Mouse (Mus musculus): Measurements from ENCODE around the gene Ank3.
"Not testable (repeated sequence)": the region's sequence is repeated elsewhere in the genome, so short reads cannot be mapped to it uniquely, and the experiment has no call there.

Gene Ank3

GRCm38 (mm10) chr10:69398763-69399590, at the start of gene Ank3:
TSS of gene Ank3 (plus strand) at chr10:69398773.
- DNase-seq (ENCODE audit: low read depth), result no peak

GRCm38 (mm10) chr10:69351071-69351841, 47.3 kb upstream of the Ank3 start:
- no peak for DNase-seq (ENCODE audit: low read depth)

- DNase-seq (ENCODE audit: low read depth), result no peak
Observed at GRCm38 (mm10) chr10:69351842-69352211, 46.7 kb upstream of the Ank3 start.

GRCm38 (mm10) chr10:69352212-69353085, 46.1 kb upstream of the Ank3 start, which contains the start of gene Cdk1:
TSS of gene Cdk1 (minus strand) at chr10:69352938.
- peak; percentile 95 for DNase-seq (ENCODE audit: low read depth)

GRCm38 (mm10) chr10:69353086-69353479, 45.5 kb upstream of the Ank3 start:
- not testable (repeated sequence) for DNase-seq (ENCODE audit: low read depth)

- DNase-seq (ENCODE audit: low read depth), result no peak
Observed at GRCm38 (mm10) chr10:69359666-69360065, 38.9 kb upstream of the Ank3 start.

GRCm38 (mm10) chr10:69366208-69366607, 32.4 kb upstream of the Ank3 start:
- no peak for DNase-seq (ENCODE audit: low read depth)

- no peak for DNase-seq (ENCODE audit: low read depth)
Observed at GRCm38 (mm10) chr10:69366877-69367387, 31.6 kb upstream of the Ank3 start.

- DNase-seq (ENCODE audit: low read depth), result no peak
Observed at GRCm38 (mm10) chr10:69369321-69369720, 29.3 kb upstream of the Ank3 start.

- no peak for DNase-seq (ENCODE audit: low read depth)
Observed at GRCm38 (mm10) chr10:69371441-69371840, 27.1 kb upstream of the Ank3 start.

- DNase-seq (ENCODE audit: low read depth), result no peak
Observed at GRCm38 (mm10) chr10:69372061-69372460, 26.5 kb upstream of the Ank3 start.

GRCm38 (mm10) chr10:69373796-69374550, 24.6 kb upstream of the Ank3 start:
- DNase-seq (ENCODE audit: low read depth), result no peak

- DNase-seq (ENCODE audit: low read depth), result no peak
Observed at GRCm38 (mm10) chr10:69375154-69375553, 23.4 kb upstream of the Ank3 start.

GRCm38 (mm10) chr10:69383186-69383585, 15.4 kb upstream of the Ank3 start:
- no peak for DNase-seq (ENCODE audit: low read depth)

- DNase-seq (ENCODE audit: low read depth), result no peak
Observed at GRCm38 (mm10) chr10:69384640-69385039, 13.9 kb upstream of the Ank3 start.

- no peak for DNase-seq (ENCODE audit: low read depth)
Observed at GRCm38 (mm10) chr10:69385136-69385535, 13.4 kb upstream of the Ank3 start.

GRCm38 (mm10) chr10:69386767-69387166, 11.8 kb upstream of the Ank3 start:
- no peak for DNase-seq (ENCODE audit: low read depth)

- no peak for DNase-seq (ENCODE audit: low read depth)
Observed at GRCm38 (mm10) chr10:69389511-69389910, 9.1 kb upstream of the Ank3 start.

GRCm38 (mm10) chr10:69398197-69398762, 293 bp upstream of the Ank3 start:
- no peak for DNase-seq (ENCODE audit: low read depth)

GRCm38 (mm10) chr10:69399814-69400385, 1.3 kb downstream of the Ank3 start:
- no peak for DNase-seq (ENCODE audit: low read depth)
